In the genomic region with DNA sequence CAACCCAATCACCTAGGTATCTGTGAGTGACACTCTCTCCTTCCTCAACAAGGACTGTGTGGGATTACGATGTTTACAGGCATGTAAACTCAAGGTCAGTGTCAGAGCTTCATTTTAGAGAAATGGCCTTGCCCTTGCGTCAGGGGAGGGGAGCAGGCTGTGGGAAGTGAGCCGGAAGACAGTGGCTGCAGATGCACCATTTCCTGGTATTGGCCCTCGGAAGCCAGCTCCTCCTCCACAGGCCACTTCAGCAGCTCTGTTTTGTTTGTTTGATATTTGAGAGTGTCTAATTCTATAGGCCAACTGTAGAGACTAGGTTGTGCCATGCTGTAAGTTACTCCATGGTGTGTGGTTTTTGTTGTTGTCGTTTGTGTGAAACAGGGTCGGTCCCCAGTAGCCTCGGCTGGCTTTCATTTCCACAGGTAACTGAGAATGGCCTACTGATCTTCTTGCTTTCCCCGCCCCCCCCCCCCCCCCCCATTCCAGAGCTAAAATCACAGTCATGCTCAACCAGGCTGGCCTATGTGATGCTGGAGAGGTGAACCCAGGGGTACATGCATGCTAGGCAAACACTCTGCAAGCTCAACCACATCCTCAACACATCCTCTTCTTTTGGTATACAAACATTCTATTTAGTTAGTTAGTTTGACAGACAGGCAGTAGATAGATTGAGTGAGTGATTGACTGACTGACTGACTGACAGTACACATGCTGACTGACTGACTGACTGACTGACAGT, we compare ENCODE assay signal across 22 mouse cellular contexts. TPM values are rescaled to one million over a fixed set of nuclear protein-coding genes. Genes with fewer than 3 reads are reported as not detected.
A peak's percentile ranks its signal among the peaks of the same experiment; 100 is the strongest.
DNase-seq lines count a peak whose midpoint lies in the region; ATAC-seq lines count a peak whose summit lies in the region.
"Had no signal": no experiment of that assay in that cellular context is flagged by ENCODE, and none has a peak within 500 bp of the region (broad histone marks: within the 10 kb centered on the region; RNA-seq: fewer than 3 reads in every experiment).

No protein-coding gene starts in this region.

- 56% methylated on average over 8 of the region's 8 CpGs for WGBS in liver, embryonic 15.5 days (ENCODE audit: insufficient replicate concordance)
- 85% methylated on average over 8 of the region's 8 CpGs for WGBS in hindbrain, embryonic 16.5 days
- 79% methylated on average over 8 of the region's 8 CpGs for WGBS in neural tube, embryonic 15.5 days

- peaks cover 39% of the 10 kb centered on the region for H3K4me1 ChIP-seq in liver, embryonic 15.5 days (replicated peaks)
- H3K4me1 ChIP-seq in hindbrain, embryonic 16.5 days (ENCODE audit: control insufficient read depth, insufficient read depth, low read depth, low read length) = no peaks in the 10 kb centered on the region
- no peaks in the 10 kb centered on the region for H3K4me1 ChIP-seq in neural tube, embryonic 15.5 days
- H3K4me1 ChIP-seq: embryonic facial prominence, embryonic 15.5 days; forebrain, embryonic 10.5 days; midbrain, embryonic 13.5 days had no signal

- intact Hi-C loops in left cerebral cortex, postnatal 25 days (cut with DNase I) = loop anchor here (5.0 kb wide), 1 partner anchor 206 kb away; no protein-coding TSS in a partner anchor

- no peak overlapping the region for H3K4me2 ChIP-seq in liver, embryonic 15.5 days
- no peak overlapping the region for H3K4me2 ChIP-seq in hindbrain, embryonic 16.5 days (ENCODE audit: low read length)
- no peak overlapping the region for H3K4me2 ChIP-seq in neural tube, embryonic 15.5 days
- H3K4me2 ChIP-seq: embryonic facial prominence, embryonic 15.5 days; intestine, embryonic 15.5 days; kidney, embryonic 15.5 days; midbrain, embryonic 13.5 days had no signal

- DNase-seq in adrenal gland, postnatal 14 days = peak; percentile 44
- no peak for DNase-seq in adrenal gland, postnatal 36 days
- DNase-seq in thymus, postnatal 0 days (ENCODE audit: low spot score) = peak; percentile 54
- DNase-seq in thymus, postnatal 25 days = no peak
- no peak for DNase-seq in left cerebral cortex, postnatal 25 days (ENCODE audit: low spot score in 2 of 2)
- DNase-seq: cerebellum, postnatal 10 days; embryo, embryonic 11 days; gastrocnemius, postnatal 25 days; lung, adult 18-20 months had no signal

- peak overlapping the region; percentile 45; the same call in 1 of the 2 replicates for H3K27ac ChIP-seq in liver, embryonic 15.5 days (replicated peaks)
- H3K27ac ChIP-seq in hindbrain, embryonic 16.5 days (ENCODE audit: low read depth, low read length) = no peak overlapping the region
- H3K27ac ChIP-seq in neural tube, embryonic 15.5 days (replicated peaks) = no peak overlapping the region
- H3K27ac ChIP-seq: embryonic facial prominence, embryonic 15.5 days; forebrain, embryonic 10.5 days; intestine, embryonic 15.5 days; kidney, embryonic 15.5 days; layer of hippocampus, adult 2 months; midbrain, embryonic 13.5 days had no signal

- H3K9ac ChIP-seq in liver, embryonic 15.5 days = no peak overlapping the region
- H3K9ac ChIP-seq in hindbrain, embryonic 16.5 days (ENCODE audit: low read depth, low read length) = no peak overlapping the region
- no peak overlapping the region for H3K9ac ChIP-seq in neural tube, embryonic 15.5 days (replicated peaks)
- H3K9ac ChIP-seq: embryonic facial prominence, embryonic 15.5 days; intestine, embryonic 15.5 days; kidney, embryonic 15.5 days; midbrain, embryonic 13.5 days had no signal

- H3K27me3 ChIP-seq in liver, embryonic 15.5 days = no peaks in the 10 kb centered on the region
- H3K27me3 ChIP-seq in hindbrain, embryonic 16.5 days (replicated peaks; ENCODE audit: control insufficient read depth, insufficient read depth, low read length) = no peaks in the 10 kb centered on the region
- no peaks in the 10 kb centered on the region for H3K27me3 ChIP-seq in neural tube, embryonic 15.5 days (replicated peaks)
- H3K27me3 ChIP-seq: embryonic facial prominence, embryonic 15.5 days; intestine, embryonic 15.5 days; kidney, embryonic 15.5 days; midbrain, embryonic 13.5 days had no signal

- H3K36me3 ChIP-seq in liver, embryonic 15.5 days (replicated peaks) = no peaks in the 10 kb centered on the region
- H3K36me3 ChIP-seq in hindbrain, embryonic 16.5 days (ENCODE audit: control insufficient read depth, insufficient read depth, low read length) = no peaks in the 10 kb centered on the region
- H3K36me3 ChIP-seq in neural tube, embryonic 15.5 days = no peaks in the 10 kb centered on the region
- H3K36me3 ChIP-seq: embryonic facial prominence, embryonic 15.5 days; forebrain, embryonic 10.5 days; intestine, embryonic 15.5 days; kidney, embryonic 15.5 days; midbrain, embryonic 13.5 days had no signal

- ATAC-seq in liver, embryonic 15.5 days (ENCODE audit: insufficient read depth) = no peak
- ATAC-seq in hindbrain, embryonic 16.5 days = no peak
- no peak for ATAC-seq in neural tube, embryonic 15.5 days (ENCODE audit: low FRiP score)
- ATAC-seq: midbrain, embryonic 13.5 days had no signal

- H3K4me3 ChIP-seq in liver, embryonic 15.5 days (replicated peaks) = no peak overlapping the region
- no peak overlapping the region for H3K4me3 ChIP-seq in hindbrain, embryonic 16.5 days (ENCODE audit: low read length)
- H3K4me3 ChIP-seq in neural tube, embryonic 15.5 days (replicated peaks) = no peak overlapping the region
- H3K4me3 ChIP-seq: embryonic facial prominence, embryonic 15.5 days; forebrain, embryonic 10.5 days; intestine, embryonic 15.5 days; kidney, embryonic 15.5 days; layer of hippocampus, adult 2 months; midbrain, embryonic 13.5 days; myocyte had no signal

- H3K9me3 ChIP-seq in liver, embryonic 15.5 days (replicated peaks) = no peaks in the 10 kb centered on the region
- H3K9me3 ChIP-seq in hindbrain, embryonic 16.5 days (ENCODE audit: control insufficient read depth, low read length) = no peaks in the 10 kb centered on the region
- no peaks in the 10 kb centered on the region for H3K9me3 ChIP-seq in neural tube, embryonic 15.5 days (replicated peaks)
- H3K9me3 ChIP-seq: embryonic facial prominence, embryonic 15.5 days; forebrain, embryonic 10.5 days; intestine, embryonic 15.5 days; kidney, embryonic 15.5 days; midbrain, embryonic 13.5 days had no signal

RNA-seq across cellular contexts. Expression of a gene that starts 14.9 kb away (rescaled TPM):
- 10.6 and 11.0 TPM in 2 replicates for total RNA-seq in adrenal gland, postnatal 14 days (2021)
- 10 to 100 TPM; 11.7 to 18.2 TPM for total RNA-seq in adrenal gland, postnatal 36 days (2021)
- 0.06 TPM in 1 of 2 replicates, not detected in the other for polyA plus RNA-seq in thymus, postnatal 0 days (2015; fragmentation: Nextera tagmentation; extraction: Ambion mirVana)
- not detected in 2 replicates for polyA plus RNA-seq in liver, embryonic 15.5 days (2015; fragmentation: Nextera tagmentation; extraction: Ambion mirVana)
- 10 to 100 TPM in 1 of 2 experiments, 1 to 10 TPM in 1; 9.9 to 10.6 TPM for total RNA-seq in left cerebral cortex, postnatal 25 days (2021)
- polyA plus RNA-seq in hindbrain, embryonic 16.5 days (2015; fragmentation: Nextera tagmentation; extraction: Ambion mirVana) = not detected in 2 replicates
- 0.05 and 0.09 TPM in 2 replicates for polyA plus RNA-seq in neural tube, embryonic 15.5 days (2015; fragmentation: Nextera tagmentation; extraction: Ambion mirVana)
- total RNA-seq: gastrocnemius, postnatal 25 days had no signal
- polyA plus RNA-seq: embryonic facial prominence, embryonic 15.5 days; forebrain, embryonic 10.5 days; heart, postnatal 0 days; intestine, embryonic 15.5 days; kidney, embryonic 15.5 days; limb, embryonic 11.5 days; midbrain, embryonic 13.5 days; myocyte; stomach, embryonic 16.5 days had no signal

RNA-seq across cellular contexts. Expression of a gene that starts 59.4 kb away (rescaled TPM):
- 66.1 and 66.8 TPM in 2 replicates for total RNA-seq in adrenal gland, postnatal 14 days (2021)
- total RNA-seq in adrenal gland, postnatal 36 days (2021) = 10 to 100 TPM; 73.9 to 75.6 TPM
- 65.1 and 67.0 TPM in 2 replicates for polyA plus RNA-seq in thymus, postnatal 0 days (2015; fragmentation: Nextera tagmentation; extraction: Ambion mirVana)
- polyA plus RNA-seq in liver, embryonic 15.5 days (2015; fragmentation: Nextera tagmentation; extraction: Ambion mirVana) = 36.9 and 37.3 TPM in 2 replicates
- 10 to 100 TPM; 74.0 to 83.0 TPM for total RNA-seq in left cerebral cortex, postnatal 25 days (2021)
- polyA plus RNA-seq in hindbrain, embryonic 16.5 days (2015; fragmentation: Nextera tagmentation; extraction: Ambion mirVana) = 29.4 and 34.3 TPM in 2 replicates
- polyA plus RNA-seq in neural tube, embryonic 15.5 days (2015; fragmentation: Nextera tagmentation; extraction: Ambion mirVana) = 34.8 and 43.2 TPM in 2 replicates

Comparison
In these comparisons a context has a peak if more than half of its experiments do, and no peak if none do; other contexts are left out.
1. DNase-seq: peak in adrenal gland, postnatal 14 days (single experiment) and thymus, postnatal 0 days (single experiment); none in adrenal gland, postnatal 36 days (0 of 2), thymus, postnatal 25 days (single experiment) and left cerebral cortex, postnatal 25 days (0 of 2).